Mouse (Mus musculus) kidney, postnatal 4 days (tissue): ENCODE results near the gene Gm6993.

Experiments
- DNase-seq, 2 experiments: peaks; one replicate each; pipeline ENCODE4 v3.0.0; 2021; ENCODE audit warnings: mixed read lengths in 2 of 2

Gene Gm6993

GRCm38 (mm10) chr12:31272012-31272735, 31.6 kb downstream of the Gm6993 start:
- DNase-seq, result no peak

GRCm38 (mm10) chr12:31272846-31273245, 32.3 kb downstream of the Gm6993 start:
- no peak for DNase-seq

- DNase-seq, result no peak
Observed at GRCm38 (mm10) chr12:31273646-31274045, 33.1 kb downstream of the Gm6993 start.

- no peak for DNase-seq
Observed at GRCm38 (mm10) chr12:31275411-31275810, 34.8 kb downstream of the Gm6993 start.

- no peak for DNase-seq
Observed at GRCm38 (mm10) chr12:31278270-31278669, 37.7 kb downstream of the Gm6993 start.

GRCm38 (mm10) chr12:31280318-31280717, 39.7 kb downstream of the Gm6993 start:
- no peak for DNase-seq

- DNase-seq, result no peak
Observed at GRCm38 (mm10) chr12:31281100-31281591, 40.6 kb downstream of the Gm6993 start.

- DNase-seq, result no peak
Observed at GRCm38 (mm10) chr12:31282241-31282640, 41.7 kb downstream of the Gm6993 start.

GRCm38 (mm10) chr12:31283131-31283530, 42.6 kb downstream of the Gm6993 start:
- no peak for DNase-seq

GRCm38 (mm10) chr12:31283617-31284136, 43.1 kb downstream of the Gm6993 start:
- DNase-seq, result no peak

GRCm38 (mm10) chr12:31289046-31289445, 48.5 kb downstream of the Gm6993 start:
- no peak for DNase-seq
